Mouse (Mus musculus): ENCODE measurements around the gene Med8. TPM values are rescaled to one million over a fixed set of nuclear protein-coding genes. Genes with fewer than 3 reads are reported as not detected.

Gene Med8
- polyA plus RNA-seq, 1 experiment from 2014 or later = 144 TPM

DNA sequence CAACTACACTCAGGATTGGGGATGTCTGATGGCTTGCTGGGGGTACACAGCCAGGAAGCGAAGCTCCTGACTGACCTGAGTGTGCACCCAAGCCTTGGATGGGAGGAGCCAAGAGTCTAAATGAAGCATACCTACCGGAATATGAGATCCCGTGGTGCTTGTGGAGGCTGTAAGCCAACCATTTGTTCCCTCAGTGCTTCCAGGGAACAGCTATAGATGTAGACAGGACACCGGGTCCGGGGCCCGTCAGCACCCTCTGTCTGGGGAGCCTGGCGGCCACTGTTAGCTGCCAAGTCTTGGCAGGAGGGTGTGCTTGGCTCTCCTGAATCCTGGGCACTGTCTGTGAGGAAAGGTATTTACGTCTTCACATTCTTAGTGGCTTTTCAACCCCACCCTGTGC is 21.8 kb upstream of the Med8 start:
- ATAC-seq (ENCODE audit: low FRiP score, low read depth) = no peak
- no peaks in the 10 kb centered on the region for H3K27me3 ChIP-seq
- H3K27ac ChIP-seq (replicated peaks) = no peak overlapping the region
- H3K9me3 ChIP-seq = no peaks in the 10 kb centered on the region
- no peak overlapping the region for H3K4me2 ChIP-seq (replicated peaks)
- no peak overlapping the region for H3K9ac ChIP-seq (replicated peaks)
- H3K36me3 ChIP-seq = peaks cover 100% of the 10 kb centered on the region
- no peaks in the 10 kb centered on the region for H3K4me1 ChIP-seq
- no peak overlapping the region for H3K4me3 ChIP-seq
- WGBS = 93% methylated on average over 8 of the region's 8 CpGs

DNA sequence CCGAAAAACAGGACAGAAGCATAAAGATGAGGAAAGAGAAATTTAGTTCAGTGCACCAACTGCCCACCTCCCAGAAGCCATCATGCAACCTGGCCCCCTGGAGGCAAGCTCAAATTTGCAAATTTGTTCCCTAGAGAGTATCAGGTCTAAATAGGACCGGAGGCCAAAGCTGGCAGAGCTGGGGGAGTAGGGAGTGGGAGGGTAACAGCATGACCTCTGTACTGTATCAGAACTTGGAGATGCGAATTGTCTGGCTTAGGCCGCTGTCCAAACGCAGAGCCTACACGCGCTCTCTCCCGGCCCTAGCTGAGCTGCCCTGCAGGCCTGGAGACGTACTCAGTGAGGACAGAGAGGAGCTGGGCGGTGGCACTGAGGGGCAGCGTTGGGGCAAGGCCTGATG is 19.0 kb upstream of the Med8 start:
- Histone ChIP-seq H3K9ac (replicated peaks) (no peak overlapping the region), H3K4me2 (replicated peaks) (no peak overlapping the region), H3K4me3 (no peak overlapping the region), H3K4me1 (no peaks in the 10 kb centered on the region), H3K27me3 (no peaks in the 10 kb centered on the region), H3K36me3 (peaks cover 100% of the 10 kb centered on the region), H3K27ac (replicated peaks) (no peak overlapping the region), H3K9me3 (no peaks in the 10 kb centered on the region)
- 91% methylated on average over 11 of the region's 11 CpGs for WGBS
- ATAC-seq (ENCODE audit: low FRiP score, low read depth) = no peak

DNA sequence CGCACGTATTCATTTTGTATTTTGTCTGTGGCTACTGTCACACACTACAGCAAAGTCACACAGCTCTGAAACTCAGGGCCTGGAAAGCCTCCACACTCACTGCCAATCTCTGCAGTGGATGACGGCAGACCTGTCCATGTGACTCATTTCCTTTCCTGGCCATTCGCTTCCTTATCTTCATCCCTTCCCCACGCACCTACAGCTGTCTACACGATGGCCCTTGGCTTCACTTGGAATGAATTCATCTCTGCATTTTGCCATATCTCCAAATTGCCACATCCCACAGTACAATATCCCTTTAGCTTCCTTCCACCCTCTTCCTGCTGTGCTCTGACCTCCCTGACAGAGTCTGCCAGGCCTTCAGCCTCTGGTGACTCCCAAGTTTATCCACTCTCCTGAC is 14.6 kb upstream of the Med8 start:
- Histone ChIP-seq H3K4me1 (no peaks in the 10 kb centered on the region), H3K27ac (replicated peaks) (no peak overlapping the region), H3K4me2 (replicated peaks) (no peak overlapping the region), H3K27me3 (no peaks in the 10 kb centered on the region), H3K36me3 (peaks cover 95% of the 10 kb centered on the region), H3K4me3 (no peak overlapping the region), H3K9me3 (no peaks in the 10 kb centered on the region), H3K9ac (replicated peaks) (no peak overlapping the region)
- WGBS = 96% methylated on average over 6 of the region's 6 CpGs
- no peak for ATAC-seq (ENCODE audit: low FRiP score, low read depth)

DNA sequence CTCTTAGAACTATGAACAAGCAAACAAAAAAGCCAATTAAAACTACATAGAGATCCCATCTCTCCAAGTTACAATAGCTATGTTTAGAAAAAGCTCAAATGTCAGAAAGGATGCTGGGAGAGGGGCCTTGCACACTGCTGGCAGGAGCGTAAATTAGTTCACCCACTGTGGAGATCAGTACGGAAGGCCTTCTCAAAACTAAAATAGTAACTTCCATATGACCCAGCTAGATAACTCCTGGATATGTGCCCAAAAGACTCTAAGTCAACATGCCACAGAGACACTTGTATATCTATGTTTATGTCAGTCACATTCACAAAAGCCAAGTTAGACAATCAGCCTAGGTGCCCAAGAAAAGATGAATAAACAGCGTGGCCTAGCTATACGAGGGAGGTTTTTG is 13.8 kb upstream of the Med8 start:
- WGBS = 92% methylated on average over 4 of the region's 4 CpGs
- Histone ChIP-seq H3K27me3 (no peaks in the 10 kb centered on the region), H3K4me3 (no peak overlapping the region), H3K9ac (replicated peaks) (no peak overlapping the region), H3K36me3 (peaks cover 95% of the 10 kb centered on the region), H3K4me1 (no peaks in the 10 kb centered on the region), H3K4me2 (replicated peaks) (no peak overlapping the region), H3K9me3 (no peaks in the 10 kb centered on the region), H3K27ac (replicated peaks) (no peak overlapping the region)
- no peak for ATAC-seq (ENCODE audit: low FRiP score, low read depth)

GRCm38 (mm10) chr4:118396433-118396832 is 12.7 kb upstream of the Med8 start:
- Histone ChIP-seq H3K27me3 (no peaks in the 10 kb centered on the region), H3K36me3 (peaks cover 94% of the 10 kb centered on the region), H3K9ac (replicated peaks) (no peak overlapping the region), H3K4me1 (no peaks in the 10 kb centered on the region), H3K27ac (replicated peaks) (no peak overlapping the region), H3K9me3 (no peaks in the 10 kb centered on the region), H3K4me2 (replicated peaks) (no peak overlapping the region), H3K4me3 (no peak overlapping the region)
- no peak for ATAC-seq (ENCODE audit: low FRiP score, low read depth)
- WGBS = 87% methylated on average over 3 of the region's 3 CpGs

DNA sequence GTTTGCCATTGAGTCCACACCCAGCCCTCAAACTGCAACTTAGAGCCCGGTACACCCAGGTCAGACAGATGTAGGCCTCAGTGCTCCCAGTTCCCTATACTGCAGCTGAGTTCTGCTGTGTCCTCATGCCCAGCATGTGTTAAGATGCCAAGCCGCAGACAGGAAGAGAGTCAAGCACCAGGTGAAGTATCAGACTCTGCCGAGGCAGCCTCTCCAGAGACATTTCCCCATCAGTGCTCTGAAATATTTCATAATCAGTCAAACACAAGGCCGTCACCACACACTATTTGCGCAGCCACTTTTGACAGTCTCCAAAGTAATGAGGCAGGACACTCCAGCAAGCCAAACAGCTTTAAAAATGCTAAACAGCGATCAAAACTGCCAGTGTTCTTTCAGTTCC is 10.7 kb upstream of the Med8 start:
- no peaks in the 10 kb centered on the region for H3K27me3 ChIP-seq
- H3K36me3 ChIP-seq = peaks cover 94% of the 10 kb centered on the region
- no peaks in the 10 kb centered on the region for H3K9me3 ChIP-seq
- no peak overlapping the region for H3K4me3 ChIP-seq
- H3K4me1 ChIP-seq = no peaks in the 10 kb centered on the region
- no peak overlapping the region for H3K9ac ChIP-seq (replicated peaks)
- 92% methylated on average over 6 of the region's 6 CpGs for WGBS
- no peak overlapping the region for H3K4me2 ChIP-seq (replicated peaks)
- ATAC-seq (ENCODE audit: low FRiP score, low read depth) = no peak
- H3K27ac ChIP-seq (replicated peaks) = no peak overlapping the region

DNA sequence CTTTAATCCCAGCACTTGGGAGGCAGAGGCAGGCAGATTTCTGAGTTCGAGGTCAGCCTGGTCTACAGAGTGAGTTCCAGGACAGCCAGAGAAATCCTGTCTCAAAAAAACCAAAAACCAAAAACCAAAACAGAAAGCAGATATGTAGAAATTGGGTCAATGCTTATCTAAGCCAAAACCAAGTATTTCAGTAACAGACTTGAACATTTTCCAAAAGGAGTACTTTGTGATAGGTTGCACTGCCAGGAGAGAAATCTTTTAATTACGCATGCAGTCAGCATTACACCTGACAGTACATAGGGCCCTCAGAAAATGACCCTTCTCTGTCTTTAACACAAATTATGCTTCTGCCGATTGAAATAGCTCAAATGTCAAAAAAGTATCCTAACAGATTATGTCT is 7.7 kb upstream of the Med8 start:
- no peak for ATAC-seq (ENCODE audit: low FRiP score, low read depth)
- 95% methylated on average over 3 of the region's 3 CpGs for WGBS
- Histone ChIP-seq H3K9ac (replicated peaks) (no peak overlapping the region), H3K27me3 (no peaks in the 10 kb centered on the region), H3K9me3 (no peaks in the 10 kb centered on the region), H3K27ac (replicated peaks) (no peak overlapping the region), H3K4me1 (no peaks in the 10 kb centered on the region), H3K4me2 (replicated peaks) (no peak overlapping the region), H3K4me3 (no peak overlapping the region), H3K36me3 (peaks cover 81% of the 10 kb centered on the region)

- H3K36me3 ChIP-seq = peaks cover 76% of the 10 kb centered on the region
- no peak overlapping the region for H3K4me3 ChIP-seq
Observed at GRCm38 (mm10) chr4:118401918-118402317, 7.2 kb upstream of the Med8 start.

GRCm38 (mm10) chr4:118402701-118403100 is 6.4 kb upstream of the Med8 start:
- H3K9me3 ChIP-seq = no peaks in the 10 kb centered on the region
- no peak overlapping the region for H3K9ac ChIP-seq (replicated peaks)
- 0 out of 2 replicates have a peak, but pooled peaks cover under 1% of the 10 kb centered on the region for H3K4me1 ChIP-seq
- H3K27me3 ChIP-seq = no peaks in the 10 kb centered on the region
- 91% methylated on average over 12 of the region's 12 CpGs for WGBS
- H3K4me2 ChIP-seq (replicated peaks) = no peak overlapping the region
- no peak overlapping the region for H3K27ac ChIP-seq (replicated peaks)
- no peak for ATAC-seq (ENCODE audit: low FRiP score, low read depth)
- no peak overlapping the region for H3K4me3 ChIP-seq
- H3K36me3 ChIP-seq = peaks cover 68% of the 10 kb centered on the region

More at GRCm38 (mm10) chr4:118401918-118402317, 7.2 kb upstream of the Med8 start:
- Histone ChIP-seq H3K9me3 (no peaks in the 10 kb centered on the region), H3K27me3 (no peaks in the 10 kb centered on the region), H3K4me2 (replicated peaks) (no peak overlapping the region), H3K9ac (replicated peaks) (no peak overlapping the region), H3K27ac (replicated peaks) (no peak overlapping the region), H3K4me1 (no peaks in the 10 kb centered on the region)
- 96% methylated on average over 5 of the region's 5 CpGs for WGBS
- ATAC-seq (ENCODE audit: low FRiP score, low read depth) = no peak

GRCm38 (mm10) chr4:118410871-118411270 is 1.7 kb downstream of the Med8 start:
- no peak for ATAC-seq (ENCODE audit: low FRiP score, low read depth)
- Histone ChIP-seq H3K4me2 (replicated peaks) (no peak overlapping the region), H3K27me3 (no peaks in the 10 kb centered on the region), H3K36me3 (peaks cover 50% of the 10 kb centered on the region), H3K27ac (replicated peaks) (no peak overlapping the region), H3K9ac (replicated peaks) (no peak overlapping the region), H3K9me3 (no peaks in the 10 kb centered on the region), H3K4me3 (no peak overlapping the region), H3K4me1 (peaks cover 19% of the 10 kb centered on the region)
- 88% methylated on average over 5 of the region's 5 CpGs for WGBS

DNA sequence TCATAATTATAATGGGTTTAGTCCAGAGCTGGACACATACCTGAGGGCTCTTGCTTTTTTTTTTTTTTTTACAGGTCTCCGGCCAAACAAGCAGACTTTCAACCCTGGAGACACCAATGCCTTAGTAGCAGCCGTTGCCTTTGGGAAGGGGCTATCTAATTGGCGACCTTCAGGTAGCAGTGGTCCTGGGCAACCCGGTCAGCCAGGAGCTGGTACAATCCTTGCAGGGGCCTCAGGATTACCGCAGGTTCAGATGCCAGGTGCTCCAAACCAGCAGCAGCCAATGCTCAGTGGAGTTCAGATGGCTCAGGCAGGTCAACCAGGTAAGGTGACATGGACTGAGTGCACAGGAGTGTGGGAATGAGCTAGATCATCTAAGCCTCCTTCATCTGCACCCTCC is 4.4 kb downstream of the Med8 start:
- 96% methylated on average over 5 of the region's 5 CpGs for WGBS
- H3K36me3 ChIP-seq = peaks cover 71% of the 10 kb centered on the region
- no peak overlapping the region for H3K4me2 ChIP-seq (replicated peaks)
- peaks cover 10% of the 10 kb centered on the region for H3K4me1 ChIP-seq
- H3K9ac ChIP-seq (replicated peaks) = no peak overlapping the region
- ATAC-seq (ENCODE audit: low FRiP score, low read depth) = no peak
- H3K4me3 ChIP-seq = no peak overlapping the region
- H3K27me3 ChIP-seq = no peaks in the 10 kb centered on the region
- no peak overlapping the region for H3K27ac ChIP-seq (replicated peaks)
- H3K9me3 ChIP-seq = no peaks in the 10 kb centered on the region

DNA sequence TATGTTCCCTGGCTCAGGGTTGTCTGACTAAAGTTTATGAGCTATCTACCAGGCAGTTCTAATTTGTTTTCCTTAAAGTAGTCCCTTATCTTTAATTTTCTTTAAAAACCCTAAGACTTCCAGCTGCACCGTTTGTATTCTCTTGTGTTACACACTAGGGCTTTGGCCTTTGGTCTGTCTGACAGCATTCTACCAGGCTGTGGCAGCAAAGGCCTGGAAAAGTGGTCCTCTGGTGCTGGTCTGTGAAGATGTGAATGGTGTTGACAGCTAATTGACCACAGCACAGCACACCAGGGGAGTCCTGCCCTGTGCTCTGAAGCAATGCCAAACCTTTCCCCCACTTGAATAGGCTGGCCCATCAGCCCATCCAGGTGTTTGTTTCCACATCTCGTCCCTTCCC is 6.6 kb downstream of the Med8 start:
- Histone ChIP-seq H3K4me3 (no peak overlapping the region), H3K9ac (replicated peaks) (no peak overlapping the region), H3K4me1 (no peaks in the 10 kb centered on the region), H3K4me2 (replicated peaks) (no peak overlapping the region), H3K36me3 (peaks cover 91% of the 10 kb centered on the region), H3K9me3 (no peaks in the 10 kb centered on the region), H3K27me3 (no peaks in the 10 kb centered on the region), H3K27ac (replicated peaks) (no peak overlapping the region)
- 90% methylated on average over 2 of the region's 2 CpGs for WGBS
- ATAC-seq (ENCODE audit: low FRiP score, low read depth) = no peak

DNA sequence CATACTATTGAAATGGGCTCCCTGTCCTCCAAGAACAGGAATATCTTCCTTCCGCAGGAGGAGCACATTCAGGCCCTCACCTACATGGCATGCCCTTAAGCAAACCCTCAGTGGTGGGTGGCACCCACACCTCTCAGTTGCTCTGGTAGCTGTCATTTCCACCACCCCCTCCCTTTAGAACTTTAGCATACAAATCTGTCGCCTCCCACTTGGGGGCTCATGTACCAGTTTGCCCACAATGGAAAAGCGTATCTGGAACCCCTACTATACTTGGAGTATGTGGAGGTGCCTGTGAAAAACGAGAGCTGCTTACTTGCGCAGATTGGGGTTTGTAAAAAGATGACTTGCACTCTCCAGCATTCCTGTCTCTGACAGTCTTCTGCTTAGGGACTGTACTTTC is 7.2 kb downstream of the Med8 start:
- Histone ChIP-seq H3K27ac (replicated peaks) (no peak overlapping the region), H3K9me3 (no peaks in the 10 kb centered on the region), H3K27me3 (no peaks in the 10 kb centered on the region), H3K36me3 (peaks cover 91% of the 10 kb centered on the region), H3K4me2 (replicated peaks) (no peak overlapping the region), H3K4me1 (no peaks in the 10 kb centered on the region), H3K9ac (replicated peaks) (no peak overlapping the region), H3K4me3 (no peak overlapping the region)
- WGBS = 93% methylated on average over 5 of the region's 5 CpGs
- ATAC-seq (ENCODE audit: low FRiP score, low read depth) = no peak

Measured in midbrain, embryonic 12.5 days (tissue).